Mouse (Mus musculus) lung, postnatal 36 days (tissue): ENCODE data around the gene Rnls.

Experiments
- DNase-seq: peaks from one replicate; pipeline ENCODE4 v3.0.0; 2022; ENCODE audit warnings: mixed read lengths

Gene Rnls

GRCm38 (mm10) chr19:33102008-33102782 lies 289.9 kb downstream of the Rnls start:
- no peak for DNase-seq

GRCm38 (mm10) chr19:33101093-33102007 lies 290.7 kb downstream of the Rnls start:
- DNase-seq = peak; percentile 68

GRCm38 (mm10) chr19:33100598-33100997 lies 291.5 kb downstream of the Rnls start:
- DNase-seq = no peak

- no peak for DNase-seq
Observed at GRCm38 (mm10) chr19:33100031-33100430, 292.1 kb downstream of the Rnls start.

GRCm38 (mm10) chr19:33099201-33099788 lies 292.8 kb downstream of the Rnls start:
- no peak for DNase-seq

- no peak for DNase-seq
Observed at GRCm38 (mm10) chr19:33097691-33098090, 294.4 kb downstream of the Rnls start.

- no peak for DNase-seq
Observed at GRCm38 (mm10) chr19:33096581-33096980, 295.5 kb downstream of the Rnls start.

GRCm38 (mm10) chr19:33092575-33092974 lies 299.5 kb downstream of the Rnls start:
- no peak for DNase-seq

- no peak for DNase-seq
Observed at GRCm38 (mm10) chr19:33091324-33091723, 300.8 kb downstream of the Rnls start.

- DNase-seq = no peak
Observed at GRCm38 (mm10) chr19:33088868-33089267, 303.2 kb downstream of the Rnls start.

- no peak for DNase-seq
Observed at GRCm38 (mm10) chr19:33087961-33088360, 304.1 kb downstream of the Rnls start.
